Mouse (Mus musculus) midbrain, embryonic 16.5 days (tissue): ENCODE data around the gene Cntnap5a. TPM values are rescaled to one million over a fixed set of nuclear protein-coding genes. Genes with fewer than 3 reads are reported as not detected.
"Not testable (repeated sequence)": the region's sequence is repeated elsewhere in the genome, so short reads cannot be mapped to it uniquely, and the experiment has no call there.

Source experiments
- ATAC-seq: fragments of 200-750 bp; cut with Nextera tagmentation; 2 replicates; pipeline ENCODE4 v1.8.0; 2017; ENCODE audit warnings: moderate TSS enrichment
- H3K27ac ChIP-seq: fragments of 300-500 bp; sonication (generic); 2 replicates; pipeline ENCODE4 v1.5.1; 2014; ENCODE audit warnings: mild to moderate bottlenecking, low read length, mixed read lengths
- H3K27me3 ChIP-seq: fragments of 300-500 bp; sonication (generic); 2 replicates; pipeline ENCODE4 v1.6.1; 2014; ENCODE audit warnings: low read depth, low read length, mixed read lengths; ENCODE audit not compliant: control insufficient read depth, insufficient read depth
- H3K36me3 ChIP-seq: fragments of 300-500 bp; sonication (generic); 2 replicates; pipeline ENCODE4 v1.6.1; 2014; ENCODE audit warnings: mild to moderate bottlenecking, low read length, moderate library complexity, mixed read lengths; ENCODE audit not compliant: control insufficient read depth, insufficient read depth
- H3K4me1 ChIP-seq: fragments of 300-500 bp; sonication (generic); 2 replicates; pipeline ENCODE4 v1.6.1; 2014; ENCODE audit warnings: mild to moderate bottlenecking, low read length, mixed read lengths; ENCODE audit not compliant: control insufficient read depth, insufficient read depth
- H3K4me2 ChIP-seq: fragments of 300-500 bp; sonication (generic); 2 replicates; pipeline ENCODE4 v1.6.1; 2014; ENCODE audit warnings: mild to moderate bottlenecking, low read length, mixed read lengths
- H3K4me3 ChIP-seq: fragments of 300-500 bp; sonication (generic); 2 replicates; pipeline ENCODE4 v1.5.1; 2014; ENCODE audit warnings: low read depth, mild to moderate bottlenecking, low read length, moderate library complexity, mixed read lengths
- H3K9ac ChIP-seq: fragments of 300-500 bp; sonication (generic); 2 replicates; pipeline ENCODE4 v1.6.1; 2014; ENCODE audit warnings: low read depth, low read length, mixed read lengths
- H3K9me3 ChIP-seq: fragments of 300-500 bp; sonication (generic); replicated peaks from 2 replicates; pipeline ENCODE4 v1.6.1; 2014; ENCODE audit warnings: mild to moderate bottlenecking, low read length, mixed read lengths; ENCODE audit not compliant: control insufficient read depth, poor library complexity, severe bottlenecking
- WGBS: fragments of 180-500 bp; shearing (Covaris S2); extraction: QIAGEN DNeasy Blood & Tissue Kit; methylation state at CpG from one replicate; pipeline ENCODE4 v1.1.7; 2014; 5-methylcytosine and 5-hydroxymethylcytosine counted together
- polyA plus RNA-seq: library from polyadenylated mRNA; unstranded; fragments of >200 nt; fragmentation: Nextera tagmentation; extraction: Ambion mirVana; gene quantifications from 2 replicates; pipeline ENCODE4 v1.2.1, GENCODE M21; 2015

Cntnap5a gene
- polyA plus RNA-seq, 1 experiment from 2014 or later, result 2.5 TPM

- Histone ChIP-seq H3K9me3 (no peaks in the 10 kb centered on the region), H3K27me3 (no peaks in the 10 kb centered on the region)
Measured at GRCm38 (mm10) chr1:116127085-116127484, 442.5 kb downstream of the Cntnap5a start.

GRCm38 (mm10) chr1:116128450-116129246 lies 444.1 kb downstream of the Cntnap5a start:
- H3K9ac ChIP-seq, result no peak overlapping the region
- no peak overlapping the region for H3K4me2 ChIP-seq
- H3K4me1 ChIP-seq, result no peaks in the 10 kb centered on the region
- H3K36me3 ChIP-seq, result no peaks in the 10 kb centered on the region
- no peak for ATAC-seq
- no peak overlapping the region for H3K4me3 ChIP-seq
- whole genome bisulfite sequencing, result 76% methylated on average over 1 of the region's 1 CpGs
- H3K27me3 ChIP-seq, result no peaks in the 10 kb centered on the region
- no peaks in the 10 kb centered on the region for H3K9me3 ChIP-seq
- H3K27ac ChIP-seq, result no peak overlapping the region

More at GRCm38 (mm10) chr1:116127085-116127484, 442.5 kb downstream of the Cntnap5a start:
- Histone ChIP-seq H3K9ac (no peak overlapping the region), H3K4me3 (no peak overlapping the region), H3K4me1 (no peaks in the 10 kb centered on the region), H3K4me2 (no peak overlapping the region), H3K27ac (no peak overlapping the region), H3K36me3 (no peaks in the 10 kb centered on the region)
- ATAC-seq, result no peak
- WGBS, result 79% methylated on average over 2 of the region's 2 CpGs

- no peaks in the 10 kb centered on the region for H3K36me3 ChIP-seq
- H3K4me3 ChIP-seq, result no peak overlapping the region
- no peak for ATAC-seq
Measured at GRCm38 (mm10) chr1:116132471-116132870, 447.9 kb downstream of the Cntnap5a start.

GRCm38 (mm10) chr1:116149764-116150369 lies 465.3 kb downstream of the Cntnap5a start:
- H3K27me3 ChIP-seq, result no peaks in the 10 kb centered on the region
- no peak overlapping the region for H3K4me3 ChIP-seq
- H3K27ac ChIP-seq, result no peak overlapping the region
- no peak overlapping the region for H3K4me2 ChIP-seq
- no peaks in the 10 kb centered on the region for H3K9me3 ChIP-seq
- no peak overlapping the region for H3K9ac ChIP-seq
- no peaks in the 10 kb centered on the region for H3K36me3 ChIP-seq
- H3K4me1 ChIP-seq, result no peaks in the 10 kb centered on the region
- no peak for ATAC-seq

More at GRCm38 (mm10) chr1:116132471-116132870, 447.9 kb downstream of the Cntnap5a start:
- H3K9ac ChIP-seq, result no peak overlapping the region
- no peaks in the 10 kb centered on the region for H3K27me3 ChIP-seq
- no peak overlapping the region for H3K27ac ChIP-seq
- no peak overlapping the region for H3K4me2 ChIP-seq
- no peaks in the 10 kb centered on the region for H3K9me3 ChIP-seq
- no peaks in the 10 kb centered on the region for H3K4me1 ChIP-seq

GRCm38 (mm10) chr1:116184471-116184870 lies 499.9 kb downstream of the Cntnap5a start:
- 95% methylated on average over 2 of the region's 2 CpGs for WGBS
- H3K9me3 ChIP-seq, result no peaks in the 10 kb centered on the region
- no peak overlapping the region for H3K27ac ChIP-seq
- no peak overlapping the region for H3K9ac ChIP-seq
- H3K27me3 ChIP-seq, result no peaks in the 10 kb centered on the region
- ATAC-seq, result no peak
- no peak overlapping the region for H3K4me3 ChIP-seq
- H3K36me3 ChIP-seq, result no peaks in the 10 kb centered on the region
- no peak overlapping the region for H3K4me2 ChIP-seq
- no peaks in the 10 kb centered on the region for H3K4me1 ChIP-seq

- not testable (repeated sequence) for H3K4me2 ChIP-seq, H3K4me3 ChIP-seq, H3K9ac ChIP-seq, H3K27ac ChIP-seq, H3K27me3 ChIP-seq, H3K9me3 ChIP-seq, H3K4me1 ChIP-seq, H3K36me3 ChIP-seq
- peak; percentile 75 for ATAC-seq
- 15% methylated on average over 1 of the region's 1 CpGs for WGBS
Measured at GRCm38 (mm10) chr1:116188142-116188541, 503.6 kb downstream of the Cntnap5a start.

GRCm38 (mm10) chr1:116192299-116192698 lies 507.7 kb downstream of the Cntnap5a start:
- no peak overlapping the region for H3K4me2 ChIP-seq

GRCm38 (mm10) chr1:116216883-116217282 lies 532.3 kb downstream of the Cntnap5a start:
- peaks cover 5% of the 10 kb centered on the region; the same call in 1 of the 2 replicates for H3K4me1 ChIP-seq
- no peak overlapping the region for H3K27ac ChIP-seq
- H3K36me3 ChIP-seq, result no peaks in the 10 kb centered on the region
- ATAC-seq, result peak; percentile 32; the same call in 1 of the 2 replicates
- no peak overlapping the region for H3K4me3 ChIP-seq
- H3K27me3 ChIP-seq, result no peaks in the 10 kb centered on the region
- H3K9me3 ChIP-seq, result no peaks in the 10 kb centered on the region
- no peak overlapping the region for H3K9ac ChIP-seq
- H3K4me2 ChIP-seq, result no peak overlapping the region

More at GRCm38 (mm10) chr1:116192299-116192698, 507.7 kb downstream of the Cntnap5a start:
- H3K4me3 ChIP-seq, result no peak overlapping the region
- H3K4me1 ChIP-seq, result no peaks in the 10 kb centered on the region
- ATAC-seq, result no peak
- no peaks in the 10 kb centered on the region for H3K27me3 ChIP-seq
- no peaks in the 10 kb centered on the region for H3K9me3 ChIP-seq
- H3K9ac ChIP-seq, result no peak overlapping the region
- no peak overlapping the region for H3K27ac ChIP-seq
- 87% methylated on average over 2 of the region's 2 CpGs for WGBS
- H3K36me3 ChIP-seq, result no peaks in the 10 kb centered on the region

GRCm38 (mm10) chr1:116240538-116240937 lies 556.0 kb downstream of the Cntnap5a start:
- ATAC-seq, result no peak
- no peaks in the 10 kb centered on the region for H3K9me3 ChIP-seq
- H3K4me3 ChIP-seq, result no peak overlapping the region

More at GRCm38 (mm10) chr1:116240538-116240937, 556.0 kb downstream of the Cntnap5a start:
- Histone ChIP-seq H3K9ac (no peak overlapping the region), H3K4me1 (no peaks in the 10 kb centered on the region), H3K27ac (no peak overlapping the region), H3K27me3 (no peaks in the 10 kb centered on the region), H3K4me2 (no peak overlapping the region), H3K36me3 (no peaks in the 10 kb centered on the region)
